Mouse (Mus musculus): ENCODE measurements around the gene Ceacam11.
"Not testable (repeated sequence)": the region's sequence is repeated elsewhere in the genome, so short reads cannot be mapped to it uniquely, and the experiment has no call there.

Ceacam11 gene

DNA sequence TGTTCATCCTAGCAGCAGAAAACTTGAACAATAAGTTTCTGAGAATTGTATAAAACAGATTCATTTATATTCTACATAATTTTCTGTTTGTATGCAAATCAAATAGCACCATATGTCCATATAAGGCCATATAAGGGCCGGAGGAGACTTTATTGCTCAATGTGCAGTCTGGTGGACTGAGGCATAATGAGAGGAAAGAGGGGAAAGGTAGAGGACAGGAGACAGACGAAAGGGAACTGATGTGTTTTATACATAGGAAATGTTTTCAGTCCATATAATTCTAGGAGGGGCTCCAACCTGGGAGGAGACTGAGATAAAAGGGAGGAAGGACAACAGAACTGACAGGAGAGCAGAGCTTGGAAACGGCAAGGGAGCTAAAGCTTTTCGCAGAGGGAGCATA, at the start of gene Ceacam11:
TSS of gene Ceacam11 (plus strand) at position 301 of the 400 bp plus-strand sequence.
- no peak for DNase-seq

DNA sequence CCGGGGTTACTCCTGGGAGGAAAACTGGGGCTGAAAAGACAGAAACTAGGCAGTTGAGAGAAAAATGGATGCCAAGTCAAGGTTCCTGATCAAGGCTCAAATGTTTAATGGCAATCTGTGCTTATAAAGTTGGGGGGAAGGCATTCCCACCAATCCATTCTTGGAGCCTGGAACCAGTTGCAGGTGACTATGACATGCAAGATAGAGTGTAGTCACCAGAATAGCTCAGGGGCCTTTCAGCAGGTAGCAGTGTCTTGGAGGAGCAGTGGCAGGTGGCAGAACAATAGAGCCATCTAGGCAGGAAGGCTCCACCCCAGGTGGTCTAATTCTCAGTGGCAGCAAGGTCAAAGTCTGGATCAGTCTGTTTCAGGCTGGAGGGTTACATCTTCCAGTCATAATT, 29.2 kb downstream of the Ceacam11 start:
- DNase-seq = not testable (repeated sequence)

DNA sequence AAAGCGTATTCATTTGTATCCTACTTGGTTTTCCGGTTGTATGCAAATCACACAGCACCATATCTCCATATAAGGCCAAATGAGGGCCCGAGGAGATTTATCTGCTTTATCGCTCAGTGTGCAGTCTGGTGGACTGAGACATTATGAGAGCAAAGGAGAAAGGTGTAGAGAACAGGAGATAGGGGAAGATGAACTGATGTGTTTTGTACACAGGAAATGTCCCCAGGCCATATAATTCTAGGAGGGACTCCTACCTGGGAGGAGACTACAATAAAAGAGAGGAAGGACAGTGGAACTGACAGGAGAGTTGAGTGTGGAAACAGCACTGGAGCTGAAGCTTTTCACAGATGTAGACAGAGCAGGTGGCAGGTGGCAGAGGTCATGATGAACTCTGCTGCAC, 37.7 kb downstream of the Ceacam11 start, which contains the start of gene Ceacam13:
TSS of gene Ceacam13 (plus strand) at position 301 of the 400 bp plus-strand sequence.
- no peak for DNase-seq

All from kidney, postnatal 14 days (tissue).